Mouse (Mus musculus) embryonic stem cell, embryonic (primary cell): ENCODE results near the gene Olfr479.
"Not testable (repeated sequence)": the region's sequence is repeated elsewhere in the genome, so short reads cannot be mapped to it uniquely, and the experiment has no call there.

Source experiments
- CTCF ChIA-PET, 4 experiments: fragments of 300-600 bp in 2 of 4; fragments of 350-600 bp in 2 of 4; sonication (Branson Sonifier 250); formaldehyde crosslinking; loops; one replicate each; lab custom pipeline; 2022; ENCODE audit warnings: inconsistent platforms in 2 of 4; lab: Charles Lee
- POLR2A ChIA-PET, 4 experiments: fragments of 300-600 bp in 2 of 4; fragments of 350-600 bp in 2 of 4; sonication (Branson Sonifier 250); formaldehyde crosslinking; loops; one replicate each; lab custom pipeline; 2022; ENCODE audit warnings: antibody characterized with exemption in 4 of 4, inconsistent platforms in 1 of 4; lab: Charles Lee

Olfr479 gene

DNA sequence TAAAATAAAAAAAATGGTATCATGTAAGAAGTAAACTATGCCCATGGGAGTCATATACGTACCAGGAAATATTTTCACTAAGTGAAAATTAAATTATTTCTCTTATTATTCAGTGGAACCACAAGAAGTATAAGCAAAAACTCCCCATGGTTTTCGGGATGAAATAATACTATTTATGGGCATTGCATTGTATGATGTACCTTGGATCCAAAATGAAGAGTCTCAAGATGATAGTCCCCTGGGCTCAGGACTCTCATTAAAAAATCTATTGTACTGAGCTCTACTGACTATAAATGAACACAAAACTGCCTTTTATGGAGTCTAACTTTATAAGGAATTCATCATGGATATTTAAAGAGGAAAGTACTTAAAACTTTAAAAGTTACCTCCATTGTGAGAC is at the start of gene Olfr479:
Gene Olfr479 (plus strand): TSS at position 301 of the 400 bp plus-strand sequence.
- POLR2A ChIA-PET = no interaction called here
- CTCF ChIA-PET = no interaction called here

GRCm38 (mm10) chr7:108014256-108014655 is 36.2 kb upstream of the Olfr479 start:
- CTCF ChIA-PET = not testable (repeated sequence)
- POLR2A ChIA-PET = interaction anchor here in 1 of 4 experiments (1.1 kb wide), 1 partner anchor 419 kb away, joined by 3 read pairs; the partner anchor contains the start of gene Ppfibp2

DNA sequence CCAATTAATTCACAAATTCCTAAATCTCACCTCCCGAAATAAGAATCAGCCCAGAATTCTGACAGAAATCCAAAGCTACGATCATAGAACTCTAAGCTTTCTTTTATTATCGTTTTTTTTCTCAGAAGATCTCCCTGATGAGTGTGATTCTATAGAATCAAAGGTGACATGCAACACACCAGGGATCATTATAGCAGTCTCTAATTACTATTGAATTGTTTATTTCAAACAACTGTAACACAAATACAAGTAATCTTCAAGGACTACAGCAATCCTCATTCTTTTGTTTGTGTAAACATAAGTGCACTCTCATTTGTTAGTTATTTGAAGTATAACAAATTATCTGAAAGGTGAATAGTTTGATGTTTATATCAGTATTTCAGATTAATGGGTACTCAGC is 16.6 kb upstream of the Olfr479 start, which contains the start of gene Olfr478:
Gene Olfr478 (minus strand): TSS at position 101 of the 400 bp plus-strand sequence.
- ChIA-PET POLR2A (no interaction called here), CTCF (interaction anchor here in 1 of 4 experiments (0.6 kb wide), 1 partner anchor 463 kb away, joined by 3 read pairs; no protein-coding TSS in a partner anchor)

GRCm38 (mm10) chr7:108067246-108067645 is 16.8 kb downstream of the Olfr479 start, which contains the start of gene Olfr480:
TSS of gene Olfr480 (minus strand) at chr7:108067346.
- POLR2A ChIA-PET = no interaction called here
- CTCF ChIA-PET = no interaction called here

DNA sequence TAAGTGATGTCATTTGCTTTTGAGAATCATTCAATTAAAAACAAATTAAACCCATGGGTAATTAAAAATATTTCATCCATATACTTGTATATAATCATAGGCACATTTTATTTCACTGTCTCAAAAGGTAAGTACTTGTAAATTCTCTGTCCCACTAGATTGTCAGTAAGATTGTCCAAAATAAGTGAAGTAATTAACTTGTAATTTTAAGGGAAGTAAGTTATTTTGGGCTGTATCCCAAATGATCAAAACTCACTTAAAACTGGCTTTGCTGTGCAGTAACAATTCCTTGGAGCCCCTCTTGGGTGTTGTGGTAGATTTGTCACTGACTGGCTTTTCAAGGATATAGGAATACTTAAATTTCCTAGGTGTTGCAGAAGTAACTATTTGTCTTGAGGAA is 29.1 kb downstream of the Olfr479 start, which contains the start of gene Olfr481:
Gene Olfr481 (plus strand): TSS at position 301 of the 400 bp plus-strand sequence.
- ChIA-PET POLR2A (no interaction called here), CTCF (no interaction called here)

DNA sequence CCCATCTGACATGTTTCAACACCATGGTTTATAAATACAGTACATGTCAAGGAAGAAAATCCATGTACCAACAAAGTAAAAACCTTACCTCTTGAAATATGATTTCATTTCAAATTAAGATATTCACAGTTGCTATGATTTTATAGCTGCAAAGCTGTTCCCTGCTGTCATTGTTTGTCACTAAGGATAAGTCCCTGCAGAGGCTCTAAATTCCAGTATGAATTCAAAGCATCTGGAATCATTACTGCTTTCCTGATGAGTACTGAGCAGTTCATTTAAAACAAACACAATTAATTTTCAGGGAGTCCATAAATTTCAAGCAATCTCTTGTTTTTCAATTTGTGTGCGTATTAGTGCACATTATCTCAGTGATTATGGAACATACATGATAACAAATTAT is 47.0 kb downstream of the Olfr479 start, which contains the start of gene Olfr482:
Gene Olfr482 (minus strand): TSS at position 101 of the 400 bp plus-strand sequence.
- ChIA-PET CTCF (no interaction called here), POLR2A (no interaction called here)

DNA sequence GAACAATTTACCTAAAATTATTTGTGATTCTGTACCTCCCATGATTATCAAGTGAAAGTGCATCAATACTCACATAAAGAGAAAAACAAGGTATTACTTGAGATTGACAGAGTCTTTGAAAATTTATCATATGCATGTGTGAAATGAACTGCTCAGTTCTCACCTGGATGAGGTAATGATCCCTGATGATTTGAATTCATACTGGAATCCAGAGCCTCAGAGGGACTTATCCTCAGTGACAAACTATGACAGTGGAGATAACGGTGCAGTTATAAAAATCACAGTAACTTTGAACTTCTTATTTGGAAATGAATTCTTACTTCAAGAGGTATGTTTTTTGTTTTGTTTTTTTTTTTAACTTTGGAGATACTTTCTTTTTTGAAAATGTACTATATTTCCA is 50.1 kb downstream of the Olfr479 start, which contains the start of gene Olfr483:
Gene Olfr483 (plus strand): TSS at position 301 of the 400 bp plus-strand sequence.
- CTCF ChIA-PET = no interaction called here
- POLR2A ChIA-PET = no interaction called here
